Mouse (Mus musculus) small intestine, adult 2 months (tissue): ENCODE data around the gene Aco2. TPM values are rescaled to one million over a fixed set of nuclear protein-coding genes. Genes with fewer than 3 reads are reported as not detected.

Experiments used
- H3K27ac ChIP-seq: fragments of 200-500 bp; 2 replicates; pipeline ENCODE4 v1.5.1; 2012; ENCODE audit warnings: low read depth, low read length, control low read depth, inconsistent platforms; ENCODE audit not compliant: insufficient read depth
- H3K27me3 ChIP-seq: fragments of 200-500 bp; 2 replicates; pipeline ENCODE4 v1.6.1; 2012; ENCODE audit warnings: mild to moderate bottlenecking, moderate library complexity, low read length, inconsistent platforms; ENCODE audit not compliant: control insufficient read depth, insufficient read depth
- H3K36me3 ChIP-seq: fragments of 200-500 bp; 2 replicates; pipeline ENCODE4 v1.6.1; 2012; ENCODE audit warnings: mild to moderate bottlenecking, low read length, control low read depth, inconsistent platforms; ENCODE audit not compliant: control insufficient read depth, insufficient read depth
- H3K4me1 ChIP-seq: fragments of 200-500 bp; 2 replicates; pipeline ENCODE4 v1.6.1; 2012; ENCODE audit warnings: low read length, inconsistent platforms, mixed read lengths; ENCODE audit not compliant: control insufficient read depth, insufficient read depth, insufficient read length
- H3K4me3 ChIP-seq: fragments of 200-500 bp; 2 replicates; pipeline ENCODE4 v1.5.1; 2012; ENCODE audit warnings: low read depth, mild to moderate bottlenecking, control low read depth, inconsistent platforms, low read length, moderate library complexity
- CTCF ChIP-seq: fragments of 200-500 bp; IDR thresholded peaks from 2 replicates; pipeline ENCODE4 v1.5.1; 2012; ENCODE audit warnings: low read depth, mild to moderate bottlenecking, control low read depth, inconsistent platforms, low read length, moderate library complexity, mixed read lengths; ENCODE audit not compliant: insufficient replicate concordance, insufficient read length; ENCODE audit errors: extremely low read depth
- POLR2A ChIP-seq: fragments of 200-500 bp; IDR thresholded peaks from 2 replicates; pipeline ENCODE4 v1.6.1; 2012; ENCODE audit warnings: low read depth, mild to moderate bottlenecking, control low read depth, inconsistent platforms, low read length, moderate library complexity
- WGBS: fragments of 180-500 bp; shearing (Covaris S2); methylation state at CpG from one replicate; pipeline ENCODE4 v1.1.7; 2018; 5-methylcytosine and 5-hydroxymethylcytosine counted together
- polyA plus RNA-seq: library from polyadenylated mRNA; depleted of rRNA; stranded (reverse); fragments of >200 nt; gene quantifications from 2 replicates; pipeline ENCODE4 v1.2.3, GENCODE M21; 2012

Aco2 gene
- polyA plus RNA-seq, 1 experiment: 416 TPM

GRCm38 (mm10) chr15:81831136-81831825 lies 40.8 kb upstream of the Aco2 start:
- Histone ChIP-seq H3K4me3 (peak overlapping the region; percentile 48), H3K27ac (peak overlapping the region; percentile 80), H3K36me3 (peaks cover 14% of the 10 kb centered on the region; the same call in 1 of the 2 replicates), H3K27me3 (no peaks in the 10 kb centered on the region), H3K4me1 (peaks cover 26% of the 10 kb centered on the region)
- 7% methylated on average over 24 of the region's 24 CpGs for WGBS
- TF ChIP-seq CTCF (peak; percentile 98), POLR2A (peak; percentile 8; the same call in 1 of the 2 replicates)

GRCm38 (mm10) chr15:81832219-81832618 lies 39.9 kb upstream of the Aco2 start:
- Histone ChIP-seq H3K36me3 (peaks cover 9% of the 10 kb centered on the region; the same call in 1 of the 2 replicates), H3K4me1 (peaks cover 33% of the 10 kb centered on the region), H3K27ac (peak overlapping the region; percentile 18; the same call in 1 of the 2 replicates), H3K27me3 (no peaks in the 10 kb centered on the region), H3K4me3 (no peak overlapping the region)
- TF ChIP-seq POLR2A (no peak), CTCF (no peak)
- 30% methylated on average over 3 of the region's 3 CpGs for WGBS

GRCm38 (mm10) chr15:81833481-81833880 lies 38.6 kb upstream of the Aco2 start:
- H3K36me3 ChIP-seq: peaks cover 3% of the 10 kb centered on the region; the same call in 1 of the 2 replicates
- H3K27me3 ChIP-seq: no peaks in the 10 kb centered on the region
- peak overlapping the region; percentile 69 for H3K27ac ChIP-seq
- peaks cover 37% of the 10 kb centered on the region for H3K4me1 ChIP-seq
- H3K4me3 ChIP-seq: no peak overlapping the region
- TF ChIP-seq POLR2A (no peak), CTCF (no peak)
- 80% methylated on average over 4 of the region's 4 CpGs for WGBS

GRCm38 (mm10) chr15:81834171-81834841 lies 37.8 kb upstream of the Aco2 start:
- H3K4me1 ChIP-seq: peaks cover 42% of the 10 kb centered on the region
- no peak overlapping the region for H3K4me3 ChIP-seq
- WGBS: 90% methylated on average over 3 of the region's 3 CpGs
- no peaks in the 10 kb centered on the region for H3K27me3 ChIP-seq
- peak overlapping the region; percentile 69 for H3K27ac ChIP-seq
- TF ChIP-seq POLR2A (no peak), CTCF (no peak)
- H3K36me3 ChIP-seq: no peaks in the 10 kb centered on the region

- Histone ChIP-seq H3K36me3 (no peaks in the 10 kb centered on the region), H3K27ac (peak overlapping the region; percentile 94), H3K27me3 (no peaks in the 10 kb centered on the region), H3K4me1 (peaks cover 50% of the 10 kb centered on the region), H3K4me3 (no peak overlapping the region)
- TF ChIP-seq POLR2A: no peak
- no peak for TF ChIP-seq CTCF
- WGBS: 39% methylated on average over 10 of the region's 10 CpGs
Measured at GRCm38 (mm10) chr15:81835007-81835880, 36.9 kb upstream of the Aco2 start.

- Histone ChIP-seq H3K4me3 (peak overlapping the region; percentile 54), H3K4me1 (peaks cover 47% of the 10 kb centered on the region), H3K36me3 (no peaks in the 10 kb centered on the region), H3K27me3 (no peaks in the 10 kb centered on the region), H3K27ac (peak overlapping the region; percentile 94)
- WGBS: 7% methylated on average over 33 of the region's 33 CpGs
- TF ChIP-seq CTCF (no peak), POLR2A (peak; percentile 45; the same call in 1 of the 2 replicates)
Measured at GRCm38 (mm10) chr15:81836124-81836821, 35.8 kb upstream of the Aco2 start.
